Mouse (Mus musculus): ENCODE data around the gene Poll. TPM values are rescaled to one million over a fixed set of nuclear protein-coding genes. Genes with fewer than 3 reads are reported as not detected.

Poll gene
- polyA plus RNA-seq, 1 experiment from 2014 or later: 20.1 TPM

DNA sequence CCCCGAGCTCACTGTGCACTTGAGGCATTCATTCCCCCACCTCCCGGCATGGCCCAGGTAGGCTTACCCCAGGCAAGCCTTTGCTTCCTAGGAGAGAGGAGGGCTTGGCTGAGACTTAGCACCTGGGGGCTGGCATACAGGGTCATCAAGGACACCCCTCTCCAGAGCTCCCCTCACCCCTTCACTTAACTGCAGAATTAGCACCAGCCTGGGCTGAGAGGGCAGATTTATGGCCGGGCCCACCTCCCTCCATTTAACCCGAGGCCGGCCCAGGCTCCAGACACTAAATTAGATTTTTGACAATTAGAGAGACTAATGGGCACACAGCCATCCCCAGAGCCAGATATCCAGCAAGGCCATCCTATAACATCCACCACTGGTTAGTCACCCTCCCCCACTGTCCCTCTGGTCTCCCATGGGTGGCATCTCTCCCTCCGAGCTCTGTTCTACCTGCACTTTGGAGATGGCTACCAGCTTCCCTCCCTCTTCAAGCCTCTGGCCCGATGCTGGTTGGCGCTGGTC is 25.1 kb downstream of the Poll start:
- Histone ChIP-seq H3K4me1 (replicated peaks) (peaks cover 23% of the 10 kb centered on the region), H3K4me3 (replicated peaks) (no peak overlapping the region), H3K9me3 (no peaks in the 10 kb centered on the region), H3K4me2 (no peak overlapping the region), H3K27me3 (peaks cover 28% of the 10 kb centered on the region), H3K27ac (no peak overlapping the region), H3K9ac (replicated peaks) (no peak overlapping the region), H3K36me3 (peaks cover 14% of the 10 kb centered on the region)
- WGBS: 38% methylated on average over 8 of the region's 8 CpGs
- ATAC-seq (ENCODE audit: insufficient number of reproducible peaks, insufficient read depth, low FRiP score, low TSS enrichment, low read depth): no peak

GRCm38 (mm10) chr19:45533617-45534016 is 26.7 kb downstream of the Poll start:
- Histone ChIP-seq H3K4me3 (replicated peaks) (no peak overlapping the region), H3K9ac (replicated peaks) (no peak overlapping the region), H3K4me2 (no peak overlapping the region), H3K27me3 (peaks cover 11% of the 10 kb centered on the region; the same call in 1 of the 2 replicates), H3K4me1 (replicated peaks) (peaks cover 23% of the 10 kb centered on the region), H3K9me3 (no peaks in the 10 kb centered on the region), H3K36me3 (peaks cover 30% of the 10 kb centered on the region), H3K27ac (no peak overlapping the region)
- no peak for ATAC-seq (ENCODE audit: insufficient number of reproducible peaks, insufficient read depth, low FRiP score, low TSS enrichment, low read depth)
- 76% methylated on average over 7 of the region's 7 CpGs for WGBS

- no peak overlapping the region for H3K9ac ChIP-seq (replicated peaks)
- H3K4me2 ChIP-seq: no peak overlapping the region
- 44% methylated on average over 6 of the region's 6 CpGs for WGBS
- no peak overlapping the region for H3K27ac ChIP-seq
- ATAC-seq (ENCODE audit: insufficient number of reproducible peaks, insufficient read depth, low FRiP score, low TSS enrichment, low read depth): no peak
- peaks cover 23% of the 10 kb centered on the region for H3K4me1 ChIP-seq (replicated peaks)
- H3K4me3 ChIP-seq (replicated peaks): no peak overlapping the region
- H3K9me3 ChIP-seq: no peaks in the 10 kb centered on the region
- peaks cover 5% of the 10 kb centered on the region; the same call in 1 of the 2 replicates for H3K27me3 ChIP-seq
- peaks cover 51% of the 10 kb centered on the region for H3K36me3 ChIP-seq
These were observed 28.8 kb downstream of the Poll start for GRCm38 (mm10) chr19:45531554-45531953.

GRCm38 (mm10) chr19:45530200-45530995 is 29.9 kb downstream of the Poll start:
- H3K27me3 ChIP-seq: peaks cover under 1% of the 10 kb centered on the region; the same call in 1 of the 2 replicates
- H3K4me2 ChIP-seq: no peak overlapping the region
- H3K9me3 ChIP-seq: no peaks in the 10 kb centered on the region
- H3K9ac ChIP-seq (replicated peaks): no peak overlapping the region
- H3K36me3 ChIP-seq: peaks cover 53% of the 10 kb centered on the region
- H3K27ac ChIP-seq: no peak overlapping the region
- H3K4me3 ChIP-seq (replicated peaks): no peak overlapping the region
- H3K4me1 ChIP-seq (replicated peaks): peaks cover 15% of the 10 kb centered on the region
- no peak for ATAC-seq (ENCODE audit: insufficient number of reproducible peaks, insufficient read depth, low FRiP score, low TSS enrichment, low read depth)
- 77% methylated on average over 15 of the region's 15 CpGs for WGBS

- Histone ChIP-seq H3K4me1 (replicated peaks) (peaks cover 4% of the 10 kb centered on the region), H3K36me3 (peaks cover 63% of the 10 kb centered on the region), H3K4me3 (replicated peaks) (no peak overlapping the region), H3K27ac (no peak overlapping the region), H3K27me3 (no peaks in the 10 kb centered on the region; the same call in 1 of the 2 replicates), H3K4me2 (no peak overlapping the region), H3K9me3 (no peaks in the 10 kb centered on the region), H3K9ac (replicated peaks) (no peak overlapping the region)
- 82% methylated on average over 5 of the region's 5 CpGs for WGBS
- no peak for ATAC-seq (ENCODE audit: insufficient number of reproducible peaks, insufficient read depth, low FRiP score, low TSS enrichment, low read depth)
These were observed 31.0 kb downstream of the Poll start for GRCm38 (mm10) chr19:45529294-45529693.

GRCm38 (mm10) chr19:45527931-45528534 is 32.3 kb downstream of the Poll start:
- H3K27me3 ChIP-seq: no peaks in the 10 kb centered on the region
- no peak overlapping the region for H3K4me2 ChIP-seq
- H3K9ac ChIP-seq (replicated peaks): no peak overlapping the region
- no peak for ATAC-seq (ENCODE audit: insufficient number of reproducible peaks, insufficient read depth, low FRiP score, low TSS enrichment, low read depth)
- WGBS: 92% methylated on average over 10 of the region's 10 CpGs
- no peak overlapping the region for H3K4me3 ChIP-seq (replicated peaks)
- H3K27ac ChIP-seq: no peak overlapping the region
- H3K4me1 ChIP-seq (replicated peaks): no peaks in the 10 kb centered on the region
- H3K36me3 ChIP-seq: peaks cover 73% of the 10 kb centered on the region
- H3K9me3 ChIP-seq: no peaks in the 10 kb centered on the region

- 83% methylated on average over 7 of the region's 7 CpGs for WGBS
- Histone ChIP-seq H3K9me3 (no peaks in the 10 kb centered on the region), H3K36me3 (peaks cover 80% of the 10 kb centered on the region), H3K4me1 (replicated peaks) (no peaks in the 10 kb centered on the region), H3K4me2 (no peak overlapping the region), H3K9ac (replicated peaks) (no peak overlapping the region), H3K27me3 (no peaks in the 10 kb centered on the region), H3K4me3 (replicated peaks) (no peak overlapping the region), H3K27ac (no peak overlapping the region)
- no peak for ATAC-seq (ENCODE audit: insufficient number of reproducible peaks, insufficient read depth, low FRiP score, low TSS enrichment, low read depth)
These were observed 32.9 kb downstream of the Poll start for GRCm38 (mm10) chr19:45527382-45527781.

DNA sequence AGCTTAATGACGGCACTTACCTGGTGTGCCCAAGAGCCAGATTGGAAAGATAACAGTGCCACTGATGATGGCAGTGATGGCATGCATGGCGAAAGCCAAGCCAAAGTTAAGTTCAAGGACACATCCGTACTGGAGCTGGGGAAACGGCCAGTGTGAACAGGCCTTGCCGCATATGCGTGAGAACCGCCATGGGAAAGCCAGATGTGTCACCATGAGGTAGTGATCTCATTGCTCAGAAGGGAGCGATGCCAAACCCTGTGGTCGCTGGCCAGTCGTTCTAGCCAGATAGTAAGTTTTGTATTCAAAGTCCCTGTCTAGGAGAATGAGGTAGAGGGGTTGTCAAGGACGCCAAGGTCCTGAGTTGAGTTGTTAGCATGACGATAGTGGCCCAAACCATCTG is 44.1 kb downstream of the Poll start:
- Histone ChIP-seq H3K4me1 (replicated peaks) (no peaks in the 10 kb centered on the region), H3K9ac (replicated peaks) (no peak overlapping the region), H3K4me2 (no peak overlapping the region), H3K36me3 (peaks cover 82% of the 10 kb centered on the region), H3K9me3 (no peaks in the 10 kb centered on the region), H3K27ac (no peak overlapping the region), H3K27me3 (no peaks in the 10 kb centered on the region), H3K4me3 (replicated peaks) (no peak overlapping the region)
- WGBS: 95% methylated on average over 12 of the region's 12 CpGs
- no peak for ATAC-seq (ENCODE audit: insufficient number of reproducible peaks, insufficient read depth, low FRiP score, low TSS enrichment, low read depth)

GRCm38 (mm10) chr19:45515341-45515740 is 45.0 kb downstream of the Poll start:
- Histone ChIP-seq H3K4me3 (replicated peaks) (no peak overlapping the region), H3K9me3 (no peaks in the 10 kb centered on the region), H3K4me1 (replicated peaks) (no peaks in the 10 kb centered on the region), H3K27ac (no peak overlapping the region), H3K4me2 (no peak overlapping the region), H3K27me3 (no peaks in the 10 kb centered on the region), H3K9ac (replicated peaks) (no peak overlapping the region), H3K36me3 (peaks cover 73% of the 10 kb centered on the region)
- WGBS: 96% methylated on average over 2 of the region's 2 CpGs
- no peak for ATAC-seq (ENCODE audit: insufficient number of reproducible peaks, insufficient read depth, low FRiP score, low TSS enrichment, low read depth)

DNA sequence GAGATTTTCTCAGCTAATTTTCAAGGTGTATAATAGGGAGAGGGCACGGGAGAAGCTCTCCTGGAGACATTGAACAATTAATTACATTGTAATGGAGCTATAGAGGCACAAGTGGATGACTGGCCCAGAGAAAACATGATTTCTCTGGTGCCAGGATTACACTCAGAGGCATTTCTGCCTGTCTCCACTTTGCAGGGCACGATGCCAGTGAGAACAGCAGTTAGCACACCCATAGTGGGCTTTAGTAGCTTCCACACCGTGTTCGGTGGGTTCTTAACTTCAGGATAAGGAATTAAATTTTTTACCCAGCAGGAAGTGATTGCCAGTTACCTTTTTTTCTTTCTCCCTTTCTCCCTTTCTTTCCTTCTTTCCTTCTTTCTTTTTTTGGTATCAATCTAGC is 48.9 kb downstream of the Poll start:
- H3K4me3 ChIP-seq (replicated peaks): no peak overlapping the region
- H3K36me3 ChIP-seq: peaks cover 44% of the 10 kb centered on the region
- no peaks in the 10 kb centered on the region for H3K4me1 ChIP-seq (replicated peaks)
- no peak overlapping the region for H3K4me2 ChIP-seq
- no peaks in the 10 kb centered on the region for H3K9me3 ChIP-seq
- ATAC-seq (ENCODE audit: insufficient number of reproducible peaks, insufficient read depth, low FRiP score, low TSS enrichment, low read depth): no peak
- no peaks in the 10 kb centered on the region for H3K27me3 ChIP-seq
- no peak overlapping the region for H3K9ac ChIP-seq (replicated peaks)
- H3K27ac ChIP-seq: no peak overlapping the region
- whole genome bisulfite sequencing: 88% methylated on average over 4 of the region's 4 CpGs

DNA sequence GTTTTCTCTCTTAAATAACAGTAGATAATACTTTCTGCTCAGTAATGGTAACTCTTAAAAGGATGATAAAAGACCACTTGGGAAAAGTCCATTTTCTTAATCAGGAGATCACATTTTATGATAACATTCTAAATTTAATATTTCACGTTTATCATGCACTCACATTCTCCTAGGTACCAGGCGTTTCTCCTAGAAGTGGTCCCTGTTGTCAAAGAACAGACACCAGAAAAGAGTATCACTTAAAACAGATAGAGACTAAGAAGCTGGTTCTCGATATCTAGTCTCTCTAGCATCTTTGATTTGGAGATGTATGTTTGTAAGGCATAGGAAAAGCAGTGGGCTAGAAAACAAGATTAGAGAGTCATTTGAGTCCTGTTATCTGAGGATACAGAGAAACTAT is 49.7 kb downstream of the Poll start:
- ATAC-seq (ENCODE audit: insufficient number of reproducible peaks, insufficient read depth, low FRiP score, low TSS enrichment, low read depth): no peak
- no peaks in the 10 kb centered on the region for H3K27me3 ChIP-seq
- H3K4me1 ChIP-seq (replicated peaks): no peaks in the 10 kb centered on the region
- WGBS: 82% methylated on average over 3 of the region's 3 CpGs
- H3K36me3 ChIP-seq: peaks cover 37% of the 10 kb centered on the region
- no peak overlapping the region for H3K9ac ChIP-seq (replicated peaks)
- H3K4me2 ChIP-seq: no peak overlapping the region
- H3K27ac ChIP-seq: no peak overlapping the region
- no peak overlapping the region for H3K4me3 ChIP-seq (replicated peaks)
- H3K9me3 ChIP-seq: no peaks in the 10 kb centered on the region

All from limb, embryonic 12.5 days (tissue).